Mouse (Mus musculus): ENCODE data around the gene Ccser2. TPM values are rescaled to one million over a fixed set of nuclear protein-coding genes. Genes with fewer than 3 reads are reported as not detected.

Ccser2 gene
- total RNA-seq, 2 experiments from 2014 or later, result 61.2 to 63.1 TPM

- intact Hi-C loops (cut with DNase I), result loop anchor here (5.0 kb wide), 2 partner anchors 79 to 91 kb away; no protein-coding TSS in a partner anchor
- no peak for DNase-seq
Measured at GRCm38 (mm10) chr14:36952687-36953426, 15.7 kb downstream of the Ccser2 start.

DNA sequence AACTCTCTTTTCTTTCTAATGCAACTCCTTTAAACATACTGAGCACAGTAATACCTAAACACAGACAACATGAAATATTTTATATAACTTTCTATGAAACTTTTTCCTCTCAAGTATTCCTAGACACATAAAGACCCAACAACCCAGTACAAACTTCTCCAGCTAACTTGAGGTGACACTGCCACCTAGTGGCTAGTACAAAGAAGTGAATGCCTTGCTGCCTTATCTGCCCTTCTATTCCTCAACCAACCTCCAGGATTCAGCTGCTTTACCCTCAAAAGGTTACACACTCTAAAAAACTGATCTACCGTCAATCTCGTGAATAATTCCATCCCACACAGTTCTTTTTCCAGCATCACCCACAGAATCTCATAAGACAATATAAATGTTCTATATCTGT lies 16.4 kb downstream of the Ccser2 start:
- intact Hi-C loops (cut with DNase I), result loop anchor here (5.0 kb wide), 2 partner anchors 80 to 90 kb away; no protein-coding TSS in a partner anchor
- no peak for DNase-seq

DNA sequence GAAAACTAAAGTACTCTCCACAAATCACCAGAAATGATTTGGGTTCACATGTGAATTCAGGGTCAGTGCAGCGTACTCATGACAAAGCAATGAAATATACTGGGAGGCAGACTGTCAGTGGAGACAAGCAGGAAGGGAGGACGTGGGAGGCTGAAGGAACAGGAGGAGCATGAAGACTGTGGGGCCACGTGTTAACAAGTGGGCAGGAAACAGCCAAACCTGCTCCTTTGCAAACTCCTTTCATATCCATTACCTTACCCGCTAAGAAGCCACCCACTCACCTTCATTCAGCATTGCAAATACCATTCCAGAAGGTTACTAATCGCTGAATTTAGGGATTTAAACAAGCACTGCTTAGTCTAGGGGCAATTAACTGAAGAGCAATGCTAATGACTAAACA lies 25.9 kb downstream of the Ccser2 start:
- intact Hi-C loops (cut with DNase I), result no loop called here
- no peak for DNase-seq

DNA sequence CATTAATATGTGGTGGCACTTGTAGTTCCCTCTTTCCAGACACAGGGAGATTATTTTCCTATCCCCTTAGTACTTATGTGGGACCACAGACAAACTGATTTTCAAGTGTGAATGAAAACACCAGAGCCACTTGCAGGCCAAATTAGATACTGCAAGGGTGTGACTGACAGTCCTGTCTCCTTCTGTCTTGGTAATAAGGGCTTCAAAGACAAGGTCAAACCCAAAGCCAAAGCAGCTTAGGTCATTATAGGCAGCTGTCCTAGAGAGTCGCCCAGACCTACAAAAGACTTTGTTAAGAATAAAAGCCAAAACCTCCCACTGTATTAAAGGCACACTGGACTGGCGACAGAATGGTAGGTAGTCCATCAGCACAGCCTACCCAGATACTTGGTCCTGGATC lies 30.6 kb downstream of the Ccser2 start:
- no peak for DNase-seq
- intact Hi-C loops (cut with DNase I), result loop anchor here (2.0 kb wide), 1 partner anchor 73 kb away; no protein-coding TSS in a partner anchor

DNA sequence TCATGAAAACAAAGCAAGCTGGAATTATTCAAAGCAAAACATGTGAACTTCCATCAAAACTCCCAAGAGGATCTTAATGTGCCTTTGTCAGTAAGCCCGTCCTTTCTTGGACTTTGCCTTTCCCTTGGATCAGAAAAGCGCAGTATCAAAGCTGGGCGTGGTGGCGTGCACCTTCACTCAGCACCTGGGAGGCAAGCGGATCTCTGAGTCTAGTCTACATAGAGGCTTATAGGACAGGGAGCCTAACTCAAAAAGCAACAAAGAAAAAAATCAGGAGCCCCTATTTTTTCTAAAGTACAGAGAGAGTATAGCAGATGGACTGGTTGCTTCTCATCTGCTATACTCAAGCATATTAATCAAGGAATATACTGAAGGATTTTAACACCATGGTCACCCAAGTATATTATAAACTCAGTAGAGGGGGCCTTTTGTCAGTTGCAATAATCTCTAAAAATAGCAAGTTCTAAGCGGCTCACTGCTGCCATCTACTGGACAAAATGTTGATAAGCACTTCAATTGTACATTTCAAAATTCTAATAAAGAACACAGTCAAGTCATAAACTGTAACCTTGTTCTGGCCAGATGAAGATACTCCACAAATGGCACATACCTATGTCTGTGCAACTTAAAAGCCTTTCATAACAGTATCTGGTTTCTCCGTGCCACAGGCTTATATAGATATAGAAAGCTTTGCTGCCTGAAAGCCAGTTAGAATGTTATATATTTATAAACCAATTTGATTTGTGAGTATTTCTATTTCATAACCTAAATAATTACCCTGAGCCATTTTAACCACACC lies 31.3 kb downstream of the Ccser2 start:
- intact Hi-C loops (cut with DNase I), result no loop called here
- no peak for DNase-seq

DNA sequence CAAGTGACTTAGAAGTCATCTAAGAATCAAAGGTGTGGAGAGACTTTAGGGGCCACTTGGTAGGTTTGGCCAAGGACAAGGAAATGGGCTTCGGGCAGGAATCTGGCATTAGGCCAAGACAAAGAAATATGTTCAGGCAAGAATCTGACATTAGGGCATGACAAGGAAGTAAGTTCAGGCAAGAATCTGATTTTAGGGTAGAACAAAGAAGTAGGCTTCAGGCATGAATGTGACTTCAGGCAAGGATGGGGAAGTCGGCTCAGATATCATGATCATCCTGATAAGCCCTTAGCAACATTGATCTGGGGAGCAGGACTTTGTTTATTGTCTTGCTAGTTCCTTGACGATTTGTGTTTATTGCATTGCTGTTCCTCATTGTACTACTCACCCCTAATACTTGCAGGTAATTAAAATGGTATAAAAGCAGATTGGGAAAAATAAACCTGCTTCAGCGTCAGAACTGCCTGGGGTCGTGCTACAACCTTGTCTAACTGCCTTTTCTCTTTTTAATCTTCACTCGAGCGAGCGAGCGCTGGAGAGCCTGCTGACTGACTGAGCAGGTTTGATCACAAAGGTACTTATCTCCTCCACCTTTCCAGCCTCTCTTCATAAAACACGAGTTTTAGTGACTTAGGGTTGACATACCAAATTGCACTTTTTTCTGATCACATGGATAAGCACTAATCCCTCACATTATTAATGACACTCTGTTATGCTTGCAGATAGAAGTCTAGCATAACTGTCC lies 35.8 kb downstream of the Ccser2 start:
- no peak for DNase-seq
- intact Hi-C loops (cut with DNase I), result no loop called here

GRCm38 (mm10) chr14:36932038-36932437 lies 36.5 kb downstream of the Ccser2 start:
- no peak for DNase-seq
- intact Hi-C loops (cut with DNase I), result no loop called here

- no peak for DNase-seq
- intact Hi-C loops (cut with DNase I), result no loop called here
Measured at GRCm38 (mm10) chr14:36923383-36923782, 45.2 kb downstream of the Ccser2 start.

GRCm38 (mm10) chr14:36921346-36922049 lies 47.1 kb downstream of the Ccser2 start:
- DNase-seq, result no peak
- intact Hi-C loops (cut with DNase I), result no loop called here

DNA sequence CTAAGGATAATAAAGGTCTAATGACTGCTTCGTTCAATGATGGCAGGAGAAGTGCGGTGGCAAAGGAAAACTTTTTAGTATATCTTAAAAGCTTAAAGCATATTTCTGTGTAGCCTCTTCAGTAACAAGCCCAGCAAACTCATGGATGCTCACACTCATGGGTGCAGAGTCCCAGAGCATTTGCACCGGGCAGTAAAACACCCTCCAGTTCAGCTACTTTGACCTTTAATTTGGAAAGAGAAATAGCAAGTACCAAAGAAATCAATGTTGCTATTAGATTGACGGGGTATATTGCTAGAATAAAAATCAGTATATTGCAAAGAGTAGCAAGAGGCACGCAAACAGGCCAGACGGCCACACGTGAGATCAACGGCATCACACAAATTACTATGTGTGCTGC lies 48.7 kb downstream of the Ccser2 start:
- no peak for DNase-seq
- intact Hi-C loops (cut with DNase I), result no loop called here

- intact Hi-C loops (cut with DNase I), result no loop called here
Measured at GRCm38 (mm10) chr14:36919146-36919545, 49.4 kb downstream of the Ccser2 start.

GRCm38 (mm10) chr14:36915203-36915602 lies 53.4 kb downstream of the Ccser2 start:
- intact Hi-C loops (cut with DNase I), result no loop called here
- no peak for DNase-seq

More at GRCm38 (mm10) chr14:36919146-36919545, 49.4 kb downstream of the Ccser2 start:
- DNase-seq, result peak; percentile 77 to 81

DNA sequence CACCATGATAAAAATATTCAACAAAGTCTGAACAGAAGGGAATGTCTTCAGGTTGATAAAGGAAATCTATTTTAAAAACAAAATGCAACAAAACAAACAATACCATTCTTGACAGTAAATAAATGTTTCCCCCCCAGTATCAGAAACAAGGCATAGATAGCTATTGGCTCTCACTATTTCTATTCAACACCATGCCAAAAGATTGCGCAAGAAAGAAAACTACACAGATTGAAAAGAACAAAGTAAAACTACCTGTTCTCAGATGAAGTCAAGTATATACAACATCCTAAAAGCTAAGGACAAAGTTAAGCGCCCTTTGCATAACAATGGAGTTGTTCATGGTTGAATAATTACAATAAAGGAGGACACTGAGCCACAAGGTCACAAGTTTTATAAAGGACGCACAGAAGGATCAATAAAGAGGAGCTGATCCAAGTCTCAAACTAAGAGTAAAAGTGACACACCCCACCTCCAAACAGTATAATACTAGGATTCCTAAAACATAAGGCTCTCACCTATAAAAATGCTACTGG lies 54.0 kb downstream of the Ccser2 start:
- intact Hi-C loops (cut with DNase I), result no loop called here
- DNase-seq, result no peak

- intact Hi-C loops (cut with DNase I), result no loop called here
- DNase-seq, result no peak
Measured at GRCm38 (mm10) chr14:36911738-36912137, 56.8 kb downstream of the Ccser2 start.

DNA sequence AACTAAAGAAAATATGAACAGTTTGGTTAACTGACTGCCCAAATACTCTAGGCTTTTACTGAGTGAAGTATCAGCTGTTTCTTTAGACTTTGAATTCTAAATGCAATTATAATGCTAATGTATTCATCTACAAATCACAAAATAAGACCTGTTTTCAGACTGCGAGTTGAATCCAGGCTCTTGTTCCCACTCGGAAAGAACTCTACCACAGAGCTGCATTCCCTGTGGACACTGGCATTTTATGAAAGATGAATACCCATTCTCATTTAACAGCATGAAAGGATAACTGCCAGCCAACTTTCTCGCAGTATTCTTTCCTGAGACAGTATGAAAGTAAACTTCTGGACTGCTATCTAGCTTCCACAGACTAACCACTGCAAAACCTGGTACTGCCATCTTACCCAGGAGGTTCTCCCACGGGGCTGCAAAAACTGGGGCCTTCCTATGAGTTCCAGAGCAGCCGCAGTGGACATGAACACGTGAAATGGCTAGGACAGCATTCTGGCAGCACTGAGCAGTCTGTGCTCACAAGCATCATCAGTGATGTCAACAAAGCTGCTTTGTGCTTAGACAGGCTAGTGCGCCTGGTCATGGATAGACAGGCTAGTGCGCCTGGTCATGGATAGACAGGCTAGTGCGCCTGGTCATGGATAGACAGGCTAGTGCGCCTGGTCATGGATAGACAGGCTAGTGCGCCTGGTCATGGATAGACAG lies 62.6 kb downstream of the Ccser2 start:
- intact Hi-C loops (cut with DNase I), result no loop called here

GRCm38 (mm10) chr14:36904206-36904605 lies 64.4 kb downstream of the Ccser2 start:
- intact Hi-C loops (cut with DNase I), result no loop called here
- no peak for DNase-seq

More for the DNA sequence above, 62.6 kb downstream of the Ccser2 start:
- DNase-seq, result no peak

DNA sequence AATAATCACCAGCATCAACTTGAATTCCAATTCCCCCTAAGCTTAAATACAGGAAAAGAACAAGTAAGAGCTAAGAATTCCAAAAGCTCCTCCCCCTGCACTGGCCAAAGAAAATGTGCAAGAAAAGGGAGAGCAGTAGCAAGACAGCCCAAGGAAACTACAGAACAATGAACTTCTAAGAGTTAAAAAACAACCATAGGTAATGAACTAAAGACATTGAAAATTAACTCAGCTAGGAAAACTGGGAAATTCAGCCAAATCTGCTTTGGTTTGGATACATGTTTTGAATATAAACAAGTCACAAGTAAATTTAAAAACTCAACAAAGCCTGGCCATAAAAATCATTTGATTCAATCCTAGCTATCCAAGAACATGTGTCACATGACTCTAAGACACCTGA lies 67.7 kb downstream of the Ccser2 start:
- intact Hi-C loops (cut with DNase I), result no loop called here
- no peak for DNase-seq

GRCm38 (mm10) chr14:36894701-36895100 lies 73.9 kb downstream of the Ccser2 start:
- intact Hi-C loops (cut with DNase I), result no loop called here
- no peak for DNase-seq

DNA sequence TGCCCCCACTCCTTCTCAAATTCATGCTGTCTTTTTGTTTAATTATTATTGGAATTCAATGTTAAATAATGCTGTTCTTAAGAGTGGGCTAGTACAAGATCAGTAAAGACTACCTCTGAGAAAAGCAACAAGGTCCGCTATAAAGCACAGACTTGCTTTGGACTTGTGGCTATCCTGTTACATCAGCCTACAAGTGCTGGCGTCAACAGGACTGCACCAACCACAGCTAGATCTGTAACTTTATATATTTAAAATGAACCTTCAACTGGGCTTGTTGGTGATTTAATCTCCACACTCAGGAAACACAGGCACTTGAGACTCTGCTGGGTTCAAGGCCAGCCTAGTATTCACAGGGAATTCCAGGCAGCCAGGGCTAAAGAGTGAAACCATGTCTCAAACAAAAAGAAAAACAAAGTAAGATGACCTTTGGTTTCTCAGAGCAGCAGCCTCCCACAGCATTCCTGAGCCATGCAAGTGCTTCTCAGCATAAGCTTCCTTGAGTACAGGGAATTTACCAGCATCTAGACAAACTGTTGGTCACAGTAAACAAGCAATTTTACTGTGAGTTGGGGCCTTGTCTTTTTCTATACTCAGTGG lies 75.7 kb downstream of the Ccser2 start:
- DNase-seq, result no peak
- intact Hi-C loops (cut with DNase I), result no loop called here
